11 mouse cellular contexts compared by ENCODE assay signal in the genomic region with DNA sequence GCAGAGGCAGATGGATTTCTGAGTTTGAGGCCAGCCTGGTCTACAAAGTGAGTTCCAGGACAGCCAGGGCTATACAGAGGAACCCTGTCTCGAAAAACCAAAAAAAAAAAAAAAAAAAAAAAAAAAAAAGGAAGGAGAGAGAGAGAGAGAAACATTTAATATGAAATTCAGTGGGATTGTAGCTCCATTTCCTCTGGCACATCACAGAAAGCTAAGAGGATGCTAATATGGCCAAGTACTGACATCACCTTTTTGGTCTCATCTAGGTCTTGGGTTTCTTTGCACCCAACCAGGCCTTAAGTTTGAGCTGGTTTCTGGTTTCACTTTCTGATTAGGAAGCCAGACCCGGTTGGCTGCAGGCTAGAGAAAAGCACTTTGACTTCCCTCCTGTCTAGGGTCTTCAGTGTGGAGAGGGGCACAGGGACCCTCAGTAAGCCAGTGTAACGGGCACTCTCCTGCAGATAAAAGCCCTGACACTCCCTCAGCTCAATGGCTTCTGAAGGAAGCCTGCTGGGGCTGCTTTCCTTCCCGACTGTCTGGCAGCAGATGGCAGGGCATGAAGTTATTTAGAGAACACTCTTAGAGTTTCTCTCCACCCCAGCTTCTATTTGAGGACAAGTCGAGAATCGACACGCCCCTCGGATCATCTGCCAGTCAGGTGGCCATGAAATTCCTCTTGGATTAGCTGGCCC. TPM values are rescaled to one million over a fixed set of nuclear protein-coding genes. Genes with fewer than 3 reads are reported as not detected.
DNase-seq lines count a peak whose midpoint lies in the region; ATAC-seq and TF ChIP-seq lines count a peak whose summit lies in the region.
"Had no signal": no experiment of that assay in that cellular context is flagged by ENCODE, and none has a peak within 500 bp of the region (broad histone marks: within the 10 kb centered on the region; RNA-seq: fewer than 3 reads in every experiment).

No protein-coding gene starts in this region.

- H3K36me3 ChIP-seq in thymus, adult 2 months (ENCODE audit: control insufficient read depth, insufficient read depth, low read length) = no peaks in the 10 kb centered on the region
- H3K36me3 ChIP-seq in forebrain, embryonic 15.5 days = no peaks in the 10 kb centered on the region
- H3K36me3 ChIP-seq in midbrain, embryonic 11.5 days (ENCODE audit: control insufficient read depth, insufficient read depth, low read length) = no peaks in the 10 kb centered on the region
- H3K36me3 ChIP-seq: embryonic facial prominence, embryonic 12.5 days; lung, embryonic 15.5 days had no signal

- no peak for ATAC-seq in forebrain, embryonic 15.5 days (replicated peaks)
- ATAC-seq in midbrain, embryonic 11.5 days (ENCODE audit: low FRiP score) = no peak

- WGBS in thymus, adult 2 months = 34% methylated on average over 8 of the region's 8 CpGs
- 47% methylated on average over 8 of the region's 8 CpGs for WGBS in forebrain, embryonic 15.5 days
- 47% methylated on average over 7 of the region's 8 CpGs for WGBS in midbrain, embryonic 11.5 days

- intact Hi-C loops in gastrocnemius, postnatal 14 days (cut with DNase I; ENCODE audit: low total_unique reads) = no loop called here
- intact Hi-C loops in left cerebral cortex, postnatal 10 days (cut with DNase I) = no loop called here

- no peak overlapping the region for H3K9ac ChIP-seq in forebrain, embryonic 15.5 days (replicated peaks)
- H3K9ac ChIP-seq in midbrain, embryonic 11.5 days (ENCODE audit: low read length) = no peak overlapping the region
- H3K9ac ChIP-seq: embryonic facial prominence, embryonic 12.5 days; lung, embryonic 15.5 days had no signal

- H3K27me3 ChIP-seq in thymus, adult 2 months (ENCODE audit: control insufficient read depth, insufficient read depth, low read length) = no peaks in the 10 kb centered on the region
- H3K27me3 ChIP-seq in forebrain, embryonic 15.5 days = no peaks in the 10 kb centered on the region
- H3K27me3 ChIP-seq in midbrain, embryonic 11.5 days (ENCODE audit: control insufficient read depth, insufficient read depth, low read length) = no peaks in the 10 kb centered on the region
- H3K27me3 ChIP-seq: embryonic facial prominence, embryonic 12.5 days; lung, embryonic 15.5 days had no signal

- TF ChIP-seq CTCF in thymus, adult 2 months (IDR thresholded peaks at IDR 0.05; ENCODE audit: borderline replicate concordance, control insufficient read depth, extremely low read depth, insufficient read depth, low read length, poor library complexity) = no peak

- peaks cover 12% of the 10 kb centered on the region for H3K4me1 ChIP-seq in thymus, adult 2 months (replicated peaks; ENCODE audit: control insufficient read depth, insufficient read depth, low read length)
- peaks cover 3% of the 10 kb centered on the region; the same call in 1 of the 2 replicates for H3K4me1 ChIP-seq in forebrain, embryonic 15.5 days
- no peaks in the 10 kb centered on the region for H3K4me1 ChIP-seq in midbrain, embryonic 11.5 days (ENCODE audit: control insufficient read depth, insufficient read depth, low read length)

- H3K9me3 ChIP-seq in forebrain, embryonic 15.5 days = no peaks in the 10 kb centered on the region
- H3K9me3 ChIP-seq in midbrain, embryonic 11.5 days (ENCODE audit: control insufficient read depth, low read length) = no peaks in the 10 kb centered on the region
- H3K9me3 ChIP-seq: embryonic facial prominence, embryonic 12.5 days; lung, embryonic 15.5 days had no signal

- no peak for DNase-seq in thymus, adult 2 months
- no peak for DNase-seq in thymus, postnatal 36 days
- peak; percentile 39 for DNase-seq in gastrocnemius, postnatal 14 days
- DNase-seq in left cerebral cortex, postnatal 10 days (ENCODE audit: extremely low spot score in 1 of 2, low spot score in 2 of 2) = peak; percentile 39 to 61
- no peak for DNase-seq in adrenal gland, postnatal 36 days
- DNase-seq in testis, postnatal 14 days (ENCODE audit: low spot score) = no peak
- DNase-seq in midbrain, embryonic 11.5 days (ENCODE audit: low spot score, missing footprints) = no peak
- DNase-seq: kidney, adult 8-10 months had no signal

- H3K4me2 ChIP-seq in forebrain, embryonic 15.5 days (replicated peaks) = no peak overlapping the region
- H3K4me2 ChIP-seq in midbrain, embryonic 11.5 days = no peak overlapping the region
- H3K4me2 ChIP-seq: embryonic facial prominence, embryonic 12.5 days; lung, embryonic 15.5 days had no signal

- no peak overlapping the region for H3K4me3 ChIP-seq in thymus, adult 2 months (ENCODE audit: control insufficient read depth, insufficient read depth, low read length)
- H3K4me3 ChIP-seq in forebrain, embryonic 15.5 days = no peak overlapping the region
- H3K4me3 ChIP-seq in midbrain, embryonic 11.5 days (ENCODE audit: low read depth, low read length) = no peak overlapping the region
- H3K4me3 ChIP-seq: embryonic facial prominence, embryonic 12.5 days; lung, embryonic 15.5 days had no signal

- TF ChIP-seq POLR2A in thymus, adult 2 months (IDR thresholded peaks at IDR 0.05; ENCODE audit: control insufficient read depth, extremely low read depth, insufficient read depth, low read length, poor library complexity) = no peak

- H3K27ac ChIP-seq in thymus, adult 2 months (ENCODE audit: control insufficient read depth, insufficient read depth, low read length) = peak overlapping the region; percentile 38; the same call in 1 of the 2 replicates
- no peak overlapping the region for H3K27ac ChIP-seq in forebrain, embryonic 15.5 days (replicated peaks)
- H3K27ac ChIP-seq in midbrain, embryonic 11.5 days (ENCODE audit: low read depth, low read length) = no peak overlapping the region
- H3K27ac ChIP-seq: embryonic facial prominence, embryonic 12.5 days; lung, embryonic 15.5 days had no signal

RNA-seq across cellular contexts. Expression of a gene that starts 37.3 kb away (rescaled TPM):
- polyA plus RNA-seq in thymus, adult 2 months (2012; rRNA removed) = 17.8 and 18.4 TPM in 2 replicates
- 100 to 1,000 TPM; 212 to 254 TPM for total RNA-seq in gastrocnemius, postnatal 14 days (2021)
- total RNA-seq in left cerebral cortex, postnatal 10 days (2021) = 10 to 100 TPM; 79.6 to 80.6 TPM
- total RNA-seq in adrenal gland, postnatal 36 days (2021) = 100 to 1,000 TPM in 1 of 2 experiments, 10 to 100 TPM in 1; 95.5 to 112 TPM
- polyA plus RNA-seq in forebrain, embryonic 15.5 days (2015; fragmentation: Nextera tagmentation; extraction: Ambion mirVana) = 145 and 151 TPM in 2 replicates
- polyA plus RNA-seq in midbrain, embryonic 11.5 days (2014; fragmentation: Nextera tagmentation; extraction: Ambion mirVana) = 128 and 141 TPM in 2 replicates

RNA-seq across cellular contexts. Expression of a gene that starts 37.3 kb away (rescaled TPM):
- polyA plus RNA-seq in thymus, adult 2 months (2012; rRNA removed) = 15.6 and 21.1 TPM in 2 replicates
- total RNA-seq in gastrocnemius, postnatal 14 days (2021) = 10 to 100 TPM; 22.9 to 35.1 TPM
- total RNA-seq in left cerebral cortex, postnatal 10 days (2021) = 10 to 100 TPM; 24.4 to 25.8 TPM
- 10 to 100 TPM; 33.9 to 34.9 TPM for total RNA-seq in adrenal gland, postnatal 36 days (2021)
- polyA plus RNA-seq in forebrain, embryonic 15.5 days (2015; fragmentation: Nextera tagmentation; extraction: Ambion mirVana) = 10.7 and 10.9 TPM in 2 replicates
- polyA plus RNA-seq in midbrain, embryonic 11.5 days (2014; fragmentation: Nextera tagmentation; extraction: Ambion mirVana) = 13.0 and 14.5 TPM in 2 replicates

RNA-seq across cellular contexts. Expression of a gene that starts 56.7 kb away (rescaled TPM):
- polyA plus RNA-seq in thymus, adult 2 months (2012; rRNA removed) = 45.1 and 56.5 TPM in 2 replicates
- 1 to 10 TPM; 2.0 to 5.0 TPM for total RNA-seq in gastrocnemius, postnatal 14 days (2021)
- total RNA-seq in left cerebral cortex, postnatal 10 days (2021) = 1 to 10 TPM; 6.7 to 8.2 TPM
- total RNA-seq in adrenal gland, postnatal 36 days (2021) = 10 to 100 TPM; 17.8 to 18.3 TPM
- polyA plus RNA-seq in forebrain, embryonic 15.5 days (2015; fragmentation: Nextera tagmentation; extraction: Ambion mirVana) = 0.45 and 0.47 TPM in 2 replicates
- polyA plus RNA-seq in midbrain, embryonic 11.5 days (2014; fragmentation: Nextera tagmentation; extraction: Ambion mirVana) = 0.20 and 0.22 TPM in 2 replicates

Comparison
In these comparisons a context has a peak if more than half of its experiments do, and no peak if none do; other contexts are left out.
1. DNase-seq: peak in gastrocnemius, postnatal 14 days (single experiment) and left cerebral cortex, postnatal 10 days (2 of 2); none in thymus, adult 2 months (single experiment), thymus, postnatal 36 days (0 of 2), adrenal gland, postnatal 36 days (0 of 2), testis, postnatal 14 days (single experiment) and midbrain, embryonic 11.5 days (single experiment).